Mouse (Mus musculus): Measurements from ENCODE around the gene Mex3d. TPM values are rescaled to one million over a fixed set of nuclear protein-coding genes. Genes with fewer than 3 reads are reported as not detected.

Mex3d gene
- polyA plus RNA-seq, 1 experiment = 115 TPM

DNA sequence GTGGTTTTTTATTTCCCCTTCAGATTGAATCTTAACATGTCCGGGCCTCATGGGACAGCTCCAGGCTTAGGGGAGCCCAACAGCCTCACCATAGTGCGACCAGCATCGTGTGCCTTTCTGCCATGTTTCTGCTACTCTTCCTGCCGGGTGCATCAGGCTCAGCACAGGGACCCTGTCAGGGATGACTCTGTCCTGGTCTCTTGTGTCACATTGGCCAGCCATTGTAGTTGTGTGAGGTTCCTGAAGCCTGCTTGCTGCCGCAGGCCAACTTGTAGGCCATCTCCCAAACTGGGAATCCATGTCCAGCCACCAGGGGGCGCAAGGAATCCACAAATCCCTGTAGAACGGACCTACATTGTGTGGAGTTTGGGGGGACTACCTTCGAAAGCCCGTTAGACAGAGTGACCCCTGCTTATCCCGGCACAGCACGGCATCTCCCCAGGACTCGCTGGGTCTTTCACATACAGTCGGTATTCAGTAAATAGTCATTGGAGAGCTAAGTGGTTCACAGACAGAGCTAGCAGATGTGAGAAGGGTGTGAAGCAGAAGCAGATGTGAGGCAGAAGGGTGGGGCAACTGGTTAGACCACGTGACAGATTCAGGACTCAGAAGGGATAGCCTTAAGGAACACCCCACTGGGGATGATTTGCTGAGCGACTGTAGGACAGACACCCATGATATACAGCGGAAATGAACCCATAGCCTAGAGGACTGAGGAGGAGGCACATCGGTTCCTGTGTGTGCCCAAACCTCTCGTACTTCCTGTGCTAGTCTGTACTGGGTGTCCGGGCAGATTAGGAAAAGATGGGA is 47.3 kb downstream of the Mex3d start:
- TF ChIP-seq POLR2A (IDR thresholded peaks at IDR 0.05; ENCODE audit: borderline replicate concordance, extremely low read depth, insufficient read depth, insufficient read length, poor library complexity, severe bottlenecking) (no peak), CTCF (IDR thresholded peaks at IDR 0.05; ENCODE audit: borderline replicate concordance, extremely low read depth, insufficient read depth, insufficient read length) (peak; percentile 95)
- DNase-seq (ENCODE audit: low read depth) = peak; percentile 88

DNA sequence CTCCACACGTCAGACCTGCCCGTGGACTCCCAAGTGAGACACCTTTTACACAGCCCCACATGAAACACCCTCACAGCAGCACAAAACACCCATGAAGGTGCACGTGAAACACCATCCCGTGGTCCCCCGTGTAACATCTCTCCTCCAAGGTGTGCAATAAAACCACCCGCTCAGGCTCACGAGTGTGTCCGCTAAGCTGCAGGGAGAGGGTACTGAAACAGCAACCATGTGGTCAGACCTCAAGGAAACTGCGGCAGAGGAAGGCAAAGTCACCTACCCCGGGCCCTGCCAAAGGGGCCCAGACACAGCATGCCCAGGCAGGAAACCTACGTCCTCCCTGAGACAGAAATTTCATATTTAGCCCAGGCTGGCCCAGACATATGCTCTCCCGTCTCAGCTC is 51.2 kb downstream of the Mex3d start:
- no peak for TF ChIP-seq POLR2A (IDR thresholded peaks at IDR 0.05; ENCODE audit: borderline replicate concordance, extremely low read depth, insufficient read depth, insufficient read length, poor library complexity, severe bottlenecking)
- no peak for TF ChIP-seq CTCF (IDR thresholded peaks at IDR 0.05; ENCODE audit: borderline replicate concordance, extremely low read depth, insufficient read depth, insufficient read length)
- no peak for DNase-seq (ENCODE audit: low read depth)

DNA sequence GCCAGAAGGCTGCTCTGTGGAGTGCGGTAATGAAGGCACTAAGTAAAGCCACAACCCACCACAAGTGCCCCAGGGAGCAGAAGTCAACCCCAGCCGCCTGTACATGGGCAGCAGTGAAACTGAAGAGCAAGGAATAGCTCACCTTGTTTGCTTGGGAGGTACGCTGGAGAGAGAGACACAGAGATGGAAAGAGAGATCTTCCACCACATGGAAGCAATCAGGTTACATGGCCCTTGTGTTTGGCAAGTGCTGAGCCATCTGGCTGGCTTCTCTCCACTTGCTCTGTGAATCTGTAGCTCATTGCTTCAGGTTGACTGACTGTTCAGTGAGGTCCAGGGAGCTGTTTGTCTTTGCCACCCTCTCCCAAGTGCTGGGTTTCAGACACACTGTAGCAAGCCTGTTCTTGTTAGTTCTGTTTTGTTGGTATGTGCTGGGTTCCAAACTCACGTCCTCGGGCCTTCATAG is 54.9 kb downstream of the Mex3d start:
- TF ChIP-seq POLR2A (IDR thresholded peaks at IDR 0.05; ENCODE audit: borderline replicate concordance, extremely low read depth, insufficient read depth, insufficient read length, poor library complexity, severe bottlenecking) = no peak
- TF ChIP-seq CTCF (IDR thresholded peaks at IDR 0.05; ENCODE audit: borderline replicate concordance, extremely low read depth, insufficient read depth, insufficient read length) = no peak
- DNase-seq (ENCODE audit: low read depth) = no peak

DNA sequence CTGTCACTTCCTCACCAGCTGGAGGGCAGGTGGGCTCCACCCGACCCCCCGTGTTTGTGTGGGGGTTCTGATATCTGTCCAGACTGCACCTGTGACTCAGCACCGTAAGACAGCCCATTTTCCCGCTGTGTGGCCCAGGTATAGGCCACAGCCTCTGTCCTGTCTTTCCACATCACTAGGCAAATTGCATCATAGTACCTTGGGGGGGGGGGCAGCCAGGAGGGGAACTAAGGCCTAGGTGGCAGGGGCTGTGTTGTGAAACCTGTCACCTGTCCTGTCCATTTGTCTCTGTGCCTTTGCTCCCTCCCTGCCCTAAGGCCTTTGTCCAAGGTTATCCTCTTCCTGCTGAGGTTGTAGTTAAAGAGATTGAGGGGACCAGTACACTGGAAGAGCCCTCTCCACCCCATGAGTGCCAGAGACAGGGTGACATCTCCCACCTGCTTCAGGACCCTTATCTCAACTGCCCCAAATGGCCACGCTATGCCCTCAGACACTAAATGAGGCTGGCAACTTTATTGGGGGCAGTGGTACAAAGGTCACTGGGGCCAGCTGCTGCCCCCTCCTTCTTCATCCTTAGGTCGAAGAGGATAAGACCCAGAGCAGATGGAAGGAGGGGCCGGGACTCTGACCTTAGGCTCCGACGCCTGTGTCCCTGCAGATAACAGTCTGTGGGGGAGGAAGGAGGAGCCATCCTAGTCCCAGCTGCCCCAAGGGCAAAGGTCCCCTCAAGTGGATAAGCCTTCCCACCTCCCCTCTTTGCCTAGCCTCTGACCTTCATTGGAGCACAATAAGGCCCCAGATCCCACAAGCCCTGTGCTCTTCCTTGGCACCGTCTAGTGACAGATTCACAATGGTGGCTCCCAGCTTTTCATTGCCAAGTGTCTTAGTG is 55.6 kb downstream of the Mex3d start:
- TF ChIP-seq POLR2A (IDR thresholded peaks at IDR 0.05; ENCODE audit: borderline replicate concordance, extremely low read depth, insufficient read depth, insufficient read length, poor library complexity, severe bottlenecking) = no peak
- no peak for TF ChIP-seq CTCF (IDR thresholded peaks at IDR 0.05; ENCODE audit: borderline replicate concordance, extremely low read depth, insufficient read depth, insufficient read length)
- no peak for DNase-seq (ENCODE audit: low read depth)

DNA sequence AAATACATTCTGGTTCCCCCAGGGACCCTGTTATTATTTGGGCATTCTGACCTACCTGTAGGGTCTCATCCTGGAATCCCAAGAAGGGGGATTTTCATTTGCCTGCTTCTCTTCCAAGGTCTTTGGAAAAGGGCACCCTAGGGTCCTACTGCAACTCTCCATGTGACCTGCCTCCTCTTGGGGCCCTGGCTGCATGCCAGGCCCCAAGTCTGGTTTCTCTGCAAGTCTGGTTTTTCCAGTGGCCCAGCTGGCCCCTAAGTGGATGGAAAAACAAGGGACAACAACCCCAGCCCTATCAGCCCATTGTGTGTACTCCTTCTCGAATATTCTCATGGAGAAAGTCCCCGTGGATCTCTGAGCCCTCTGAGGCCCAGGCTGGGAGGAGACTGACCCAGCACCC is 56.6 kb downstream of the Mex3d start:
- DNase-seq (ENCODE audit: low read depth) = no peak
- TF ChIP-seq CTCF (IDR thresholded peaks at IDR 0.05; ENCODE audit: borderline replicate concordance, extremely low read depth, insufficient read depth, insufficient read length) (no peak), POLR2A (IDR thresholded peaks at IDR 0.05; ENCODE audit: borderline replicate concordance, extremely low read depth, insufficient read depth, insufficient read length, poor library complexity, severe bottlenecking) (no peak)

Other genes starting within 250 kb of the Mex3d start
- gene Atp5d, start 249.0 kb downstream of the Mex3d start, polyA plus RNA-seq (2012; rRNA removed) = 445 and 501 TPM in 2 replicates
- 152 and 242 TPM in 2 replicates for gene Cbarp, start 246.8 kb downstream of the Mex3d start, polyA plus RNA-seq (2012; rRNA removed)
- gene Midn, start 239.4 kb downstream of the Mex3d start, polyA plus RNA-seq (2012; rRNA removed) = 177 and 213 TPM in 2 replicates
- gene Cirbp, start 221.7 kb downstream of the Mex3d start, polyA plus RNA-seq (2012; rRNA removed) = 381 and 490 TPM in 2 replicates
- 18.5 and 21.2 TPM in 2 replicates for gene 1600002K03Rik, start 214.7 kb downstream of the Mex3d start, polyA plus RNA-seq (2012; rRNA removed)
- gene Efna2, start 208.2 kb downstream of the Mex3d start, polyA plus RNA-seq (2012; rRNA removed) = 57.2 and 66.4 TPM in 2 replicates
- 59.1 and 61.2 TPM in 2 replicates for gene Mum1, start 161.2 kb downstream of the Mex3d start, polyA plus RNA-seq (2012; rRNA removed)
- gene Ndufs7, start 138.5 kb downstream of the Mex3d start, polyA plus RNA-seq (2012; rRNA removed) = 272 and 426 TPM in 2 replicates
- 15.3 and 19.8 TPM in 2 replicates for gene Gamt, start 126.6 kb downstream of the Mex3d start, polyA plus RNA-seq (2012; rRNA removed)
- 158 and 207 TPM in 2 replicates for gene Dazap1, start 126.2 kb downstream of the Mex3d start, polyA plus RNA-seq (2012; rRNA removed)
- gene Rps15, start 95.2 kb downstream of the Mex3d start, polyA plus RNA-seq (2012; rRNA removed) = 2,157 and 2,683 TPM in 2 replicates
- gene Apc2, start 91.7 kb downstream of the Mex3d start, polyA plus RNA-seq (2012; rRNA removed) = 189 and 292 TPM in 2 replicates
- gene 2310011J03Rik, start 67.1 kb downstream of the Mex3d start, polyA plus RNA-seq (2012; rRNA removed) = 22.5 and 32.9 TPM in 2 replicates
- gene Pcsk4, start 58.2 kb downstream of the Mex3d start, polyA plus RNA-seq (2012; rRNA removed) = 4.5 and 6.0 TPM in 2 replicates
- gene Reep6, start 57.7 kb downstream of the Mex3d start, polyA plus RNA-seq (2012; rRNA removed) = 1.7 and 4.6 TPM in 2 replicates
- 1.4 and 1.5 TPM in 2 replicates for gene Adamtsl5, start 39.2 kb downstream of the Mex3d start, polyA plus RNA-seq (2012; rRNA removed)
- gene Plk5, start 31.2 kb downstream of the Mex3d start, polyA plus RNA-seq (2012; rRNA removed) = 3.9 and 4.7 TPM in 2 replicates
- 265 and 292 TPM in 2 replicates for gene Mbd3, start 11.9 kb upstream of the Mex3d start, polyA plus RNA-seq (2012; rRNA removed)
- 597 and 852 TPM in 2 replicates for gene Uqcr11, start 19.2 kb upstream of the Mex3d start, polyA plus RNA-seq (2012; rRNA removed)
- 128 and 138 TPM in 2 replicates for gene Tcf3, start 46.0 kb upstream of the Mex3d start, polyA plus RNA-seq (2012; rRNA removed)
- gene Onecut3, start 107.2 kb upstream of the Mex3d start, polyA plus RNA-seq (2012; rRNA removed) = 5.0 and 10.9 TPM in 2 replicates
- 0.76 and 0.86 TPM in 2 replicates for gene Atp8b3, start 151.5 kb upstream of the Mex3d start, polyA plus RNA-seq (2012; rRNA removed)
- gene Rexo1, start 173.9 kb upstream of the Mex3d start, polyA plus RNA-seq (2012; rRNA removed) = 59.9 and 72.0 TPM in 2 replicates
- 12.2 and 15.9 TPM in 2 replicates for gene Klf16, start 189.7 kb upstream of the Mex3d start, polyA plus RNA-seq (2012; rRNA removed)
- gene Abhd17a, start 202.7 kb upstream of the Mex3d start, polyA plus RNA-seq (2012; rRNA removed) = 170 and 188 TPM in 2 replicates
- 62.0 and 62.5 TPM in 2 replicates for gene Scamp4, start 215.2 kb upstream of the Mex3d start, polyA plus RNA-seq (2012; rRNA removed)
- gene Adat3, start 215.2 kb upstream of the Mex3d start, polyA plus RNA-seq (2012; rRNA removed) = 12.7 and 17.3 TPM in 2 replicates
- gene Gm49322, start 218.4 kb upstream of the Mex3d start, polyA plus RNA-seq (2012; rRNA removed) = 4.2 and 4.5 TPM in 2 replicates
- 213 and 237 TPM in 2 replicates for gene Csnk1g2, start 235.2 kb upstream of the Mex3d start, polyA plus RNA-seq (2012; rRNA removed)